21 mouse cellular contexts compared by ENCODE assay signal in the genomic region with DNA sequence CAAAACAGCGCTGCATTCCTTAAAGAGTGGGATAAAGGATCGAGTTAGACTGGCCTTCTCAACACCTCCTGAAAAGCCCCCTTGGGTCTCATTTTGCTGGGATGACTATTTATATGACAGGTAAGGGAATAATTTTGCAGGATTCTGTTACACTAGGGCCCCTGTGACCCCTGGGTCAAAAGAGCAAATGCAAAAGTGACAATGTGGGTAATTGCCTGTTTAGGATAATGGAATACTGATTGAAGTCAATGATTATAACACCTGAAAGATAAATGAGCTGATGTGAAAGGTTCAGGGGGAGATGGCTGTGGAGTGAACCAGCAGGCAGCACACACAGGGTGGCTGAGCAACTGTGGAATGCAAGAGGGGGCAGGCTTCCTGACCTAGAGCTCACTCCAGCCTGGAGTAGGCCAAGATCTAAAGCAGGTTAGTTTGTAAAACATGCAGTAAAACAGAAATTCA.
DNase-seq lines count a peak whose midpoint lies in the region; ATAC-seq lines count a peak whose summit lies in the region.
"Had no signal": no experiment of that assay in that cellular context is flagged by ENCODE, and none has a peak within 500 bp of the region (broad histone marks: within the 10 kb centered on the region; RNA-seq: fewer than 3 reads in every experiment).

No protein-coding gene starts in this region.

- ATAC-seq in limb, embryonic 11.5 days (ENCODE audit: insufficient number of reproducible peaks, low FRiP score, low TSS enrichment, low read depth), result peak; percentile 78
- no peak for ATAC-seq in forebrain, embryonic 12.5 days (ENCODE audit: low FRiP score)
- no peak for ATAC-seq in activated CD4-positive, CD25-positive, alpha-beta regulatory T cell, adult 4 months
- ATAC-seq: inflammation-experienced regulatory T-cells, adult 6 months had no signal

- no peak overlapping the region for H3K27ac ChIP-seq in limb, embryonic 11.5 days (replicated peaks; ENCODE audit: low read depth, low read length)
- no peak overlapping the region for H3K27ac ChIP-seq in forebrain, embryonic 12.5 days
- H3K27ac ChIP-seq: hindbrain, embryonic 10.5 days; kidney, postnatal 0 days; layer of hippocampus, adult 2 months; liver, embryonic 15.5 days; macrophage; stomach, embryonic 15.5 days had no signal

- no peaks in the 10 kb centered on the region for H3K36me3 ChIP-seq in limb, embryonic 11.5 days (ENCODE audit: control insufficient read depth, insufficient read depth, low read length)
- H3K36me3 ChIP-seq in forebrain, embryonic 12.5 days (replicated peaks), result no peaks in the 10 kb centered on the region
- H3K36me3 ChIP-seq: hindbrain, embryonic 10.5 days; liver, embryonic 15.5 days; stomach, embryonic 15.5 days had no signal

- H3K4me2 ChIP-seq in limb, embryonic 11.5 days (ENCODE audit: low read depth, severe bottlenecking), result no peak overlapping the region
- no peak overlapping the region for H3K4me2 ChIP-seq in forebrain, embryonic 12.5 days
- H3K4me2 ChIP-seq: liver, embryonic 15.5 days; stomach, embryonic 15.5 days had no signal

- H3K9me3 ChIP-seq in limb, embryonic 11.5 days (ENCODE audit: control insufficient read depth, low read length), result no peaks in the 10 kb centered on the region
- no peaks in the 10 kb centered on the region for H3K9me3 ChIP-seq in forebrain, embryonic 12.5 days
- H3K9me3 ChIP-seq: hindbrain, embryonic 10.5 days; liver, embryonic 15.5 days; stomach, embryonic 15.5 days had no signal

- no peak overlapping the region for H3K4me3 ChIP-seq in limb, embryonic 11.5 days (ENCODE audit: low read depth, low read length)
- H3K4me3 ChIP-seq in forebrain, embryonic 12.5 days (replicated peaks), result no peak overlapping the region
- H3K4me3 ChIP-seq: hindbrain, embryonic 10.5 days; layer of hippocampus, adult 2 months; liver, embryonic 15.5 days; stomach, embryonic 15.5 days had no signal

- peak; percentile 11 for DNase-seq in kidney, postnatal 10 days
- no peak for DNase-seq in kidney, adult 18-20 months
- DNase-seq in embryo, embryonic 9.5 days (ENCODE audit: extremely low spot score), result peak; percentile 60
- peak; percentile 78 for DNase-seq in limb, embryonic 11.5 days (ENCODE audit: low spot score)
- DNase-seq in frontal cortex, postnatal 36 days (ENCODE audit: low spot score in 2 of 2), result no peak
- DNase-seq: adrenal gland, adult 2 months; B cell, adult 2 months; cerebellum, adult 8-10 months; gastrocnemius, postnatal 36 days; midbrain, embryonic 14.5 days; thymus, adult 18-20 months; thymus, postnatal 4 days had no signal

- H3K9ac ChIP-seq in limb, embryonic 11.5 days (ENCODE audit: low read length), result no peak overlapping the region
- no peak overlapping the region for H3K9ac ChIP-seq in forebrain, embryonic 12.5 days
- H3K9ac ChIP-seq: liver, embryonic 15.5 days; stomach, embryonic 15.5 days had no signal

- 15% methylated on average over 2 of the region's 2 CpGs for WGBS in limb, embryonic 11.5 days
- 69% methylated on average over 2 of the region's 2 CpGs for WGBS in forebrain, embryonic 12.5 days

- H3K27me3 ChIP-seq in limb, embryonic 11.5 days (ENCODE audit: control insufficient read depth, insufficient read depth, low read length), result 0 out of 2 replicates have a peak, but pooled peaks cover 6% of the 10 kb centered on the region
- no peaks in the 10 kb centered on the region for H3K27me3 ChIP-seq in forebrain, embryonic 12.5 days
- H3K27me3 ChIP-seq: liver, embryonic 15.5 days; stomach, embryonic 15.5 days had no signal

- peaks cover 13% of the 10 kb centered on the region for H3K4me1 ChIP-seq in limb, embryonic 11.5 days (ENCODE audit: control insufficient read depth, insufficient read depth, low read length)
- no peaks in the 10 kb centered on the region for H3K4me1 ChIP-seq in forebrain, embryonic 12.5 days
- H3K4me1 ChIP-seq: liver, embryonic 15.5 days; stomach, embryonic 15.5 days had no signal

Comparison
In these comparisons a context has a peak if more than half of its experiments do, and no peak if none do; other contexts are left out.
1. DNase-seq: peak in kidney, postnatal 10 days (single experiment), embryo, embryonic 9.5 days (single experiment) and limb, embryonic 11.5 days (single experiment); none in kidney, adult 18-20 months (single experiment) and frontal cortex, postnatal 36 days (0 of 2).